Mouse (Mus musculus): Measurements from ENCODE around the gene Tatdn2.

The Tatdn2 gene

GRCm38 (mm10) chr6:113696582-113697221, at the start of gene Tatdn2:
TSS of gene Tatdn2 (plus strand) at chr6:113697050.
- peak; percentile 99 for DNase-seq (ENCODE audit: low spot score)

- no peak for DNase-seq (ENCODE audit: low spot score)
Observed at GRCm38 (mm10) chr6:113649346-113650196, 47.3 kb upstream of the Tatdn2 start.

GRCm38 (mm10) chr6:113650197-113650640, 46.6 kb upstream of the Tatdn2 start:
- DNase-seq (ENCODE audit: low spot score), result no peak

- DNase-seq (ENCODE audit: low spot score), result no peak
Observed at GRCm38 (mm10) chr6:113651626-113652025, 45.2 kb upstream of the Tatdn2 start.

GRCm38 (mm10) chr6:113653551-113653950, 43.3 kb upstream of the Tatdn2 start:
- no peak for DNase-seq (ENCODE audit: low spot score)

- no peak for DNase-seq (ENCODE audit: low spot score)
Observed at GRCm38 (mm10) chr6:113654102-113654501, 42.7 kb upstream of the Tatdn2 start.

- DNase-seq (ENCODE audit: low spot score), result no peak
Observed at GRCm38 (mm10) chr6:113654753-113655397, 42.0 kb upstream of the Tatdn2 start.

- DNase-seq (ENCODE audit: low spot score), result no peak
Observed at GRCm38 (mm10) chr6:113655475-113655874, 41.4 kb upstream of the Tatdn2 start.

- DNase-seq (ENCODE audit: low spot score), result peak; percentile 94
Observed at GRCm38 (mm10) chr6:113656847-113657246, 40.0 kb upstream of the Tatdn2 start.

GRCm38 (mm10) chr6:113658226-113658625, 38.6 kb upstream of the Tatdn2 start:
- no peak for DNase-seq (ENCODE audit: low spot score)

GRCm38 (mm10) chr6:113659648-113660491, 37.0 kb upstream of the Tatdn2 start:
- no peak for DNase-seq (ENCODE audit: low spot score)

GRCm38 (mm10) chr6:113660492-113661352, 36.1 kb upstream of the Tatdn2 start:
- no peak for DNase-seq (ENCODE audit: low spot score)

- peak; percentile 95 for DNase-seq (ENCODE audit: low spot score)
Observed at GRCm38 (mm10) chr6:113661353-113662241, 35.3 kb upstream of the Tatdn2 start.

- DNase-seq (ENCODE audit: low spot score), result peak; percentile 65
Observed at GRCm38 (mm10) chr6:113662964-113663700, 33.7 kb upstream of the Tatdn2 start.

GRCm38 (mm10) chr6:113664305-113664704, 32.5 kb upstream of the Tatdn2 start:
- no peak for DNase-seq (ENCODE audit: low spot score)

- DNase-seq (ENCODE audit: low spot score), result no peak
Observed at GRCm38 (mm10) chr6:113667611-113668122, 29.2 kb upstream of the Tatdn2 start.

- no peak for DNase-seq (ENCODE audit: low spot score)
Observed at GRCm38 (mm10) chr6:113668287-113669154, 28.3 kb upstream of the Tatdn2 start.

GRCm38 (mm10) chr6:113669821-113670220, 27.0 kb upstream of the Tatdn2 start:
- no peak for DNase-seq (ENCODE audit: low spot score)
